Mouse (Mus musculus): ENCODE data around the gene Gpatch2. TPM values are rescaled to one million over a fixed set of nuclear protein-coding genes. Genes with fewer than 3 reads are reported as not detected.

Gene Gpatch2
- polyA plus RNA-seq, 1 experiment from 2014 or later, result 5.4 TPM

GRCm38 (mm10) chr1:187346923-187347322 is 131.6 kb downstream of the Gpatch2 start:
- no peaks in the 10 kb centered on the region for H3K27me3 ChIP-seq (ENCODE audit: insufficient read depth, low read length)
- H3K36me3 ChIP-seq (replicated peaks; ENCODE audit: insufficient read depth, low read length), result peaks cover 5% of the 10 kb centered on the region
- WGBS (ENCODE audit: insufficient replicate concordance), result 46% methylated on average over 11 of the region's 11 CpGs
- no peaks in the 10 kb centered on the region for H3K9me3 ChIP-seq (ENCODE audit: low read length)
- H3K4me1 ChIP-seq (ENCODE audit: insufficient read depth), result no peaks in the 10 kb centered on the region
- H3K9ac ChIP-seq (replicated peaks), result no peak overlapping the region
- no peak for TF ChIP-seq CTCF (IDR thresholded peaks at IDR 0.05; ENCODE audit: low read depth)
- TF ChIP-seq EP300 (IDR thresholded peaks at IDR 0.05; ENCODE audit: low read depth), result no peak
- H3K27ac ChIP-seq (ENCODE audit: low read depth), result peak overlapping the region; percentile 49; the same call in 1 of the 2 replicates
- no peak overlapping the region for H3K4me3 ChIP-seq (ENCODE audit: low read depth, low read length)
- ATAC-seq (peak; percentile 44), DNase-seq (no peak)
- H3K4me2 ChIP-seq (ENCODE audit: low read depth, low read length), result peak overlapping the region; percentile 26; the same call in 1 of the 2 replicates

GRCm38 (mm10) chr1:187347606-187348005 is 132.3 kb downstream of the Gpatch2 start:
- H3K4me3 ChIP-seq (ENCODE audit: low read depth, low read length), result no peak overlapping the region
- H3K9me3 ChIP-seq (ENCODE audit: low read length), result no peaks in the 10 kb centered on the region
- 0 out of 2 replicates have a peak overlapping the region, but pooled peaks have one; percentile 6 for H3K9ac ChIP-seq (replicated peaks)
- peaks cover 5% of the 10 kb centered on the region for H3K36me3 ChIP-seq (replicated peaks; ENCODE audit: insufficient read depth, low read length)
- TF ChIP-seq CTCF (IDR thresholded peaks at IDR 0.05; ENCODE audit: low read depth), result no peak
- no peak for TF ChIP-seq EP300 (IDR thresholded peaks at IDR 0.05; ENCODE audit: low read depth)
- H3K27ac ChIP-seq (ENCODE audit: low read depth), result no peak overlapping the region
- no peaks in the 10 kb centered on the region for H3K4me1 ChIP-seq (ENCODE audit: insufficient read depth)
- no peak for DNase-seq
- H3K4me2 ChIP-seq (ENCODE audit: low read depth, low read length), result peak overlapping the region; percentile 26
- no peaks in the 10 kb centered on the region for H3K27me3 ChIP-seq (ENCODE audit: insufficient read depth, low read length)
- 69% methylated on average over 6 of the region's 6 CpGs for WGBS (ENCODE audit: insufficient replicate concordance)
- ATAC-seq, result peak; percentile 29; the same call in 1 of the 2 replicates

- TF ChIP-seq EP300 (IDR thresholded peaks at IDR 0.05; ENCODE audit: low read depth) (no peak), CTCF (IDR thresholded peaks at IDR 0.05; ENCODE audit: low read depth) (no peak)
- H3K27ac ChIP-seq (ENCODE audit: low read depth), result no peak overlapping the region
- no peaks in the 10 kb centered on the region for H3K9me3 ChIP-seq (ENCODE audit: low read length)
- no peaks in the 10 kb centered on the region for H3K27me3 ChIP-seq (ENCODE audit: insufficient read depth, low read length)
- WGBS (ENCODE audit: insufficient replicate concordance), result 57% methylated on average over 26 of the region's 26 CpGs
- H3K4me1 ChIP-seq (ENCODE audit: insufficient read depth), result no peaks in the 10 kb centered on the region
- no peak overlapping the region for H3K9ac ChIP-seq (replicated peaks)
- peaks cover 4% of the 10 kb centered on the region for H3K36me3 ChIP-seq (replicated peaks; ENCODE audit: insufficient read depth, low read length)
- peak overlapping the region; percentile 5; the same call in 1 of the 2 replicates for H3K4me3 ChIP-seq (ENCODE audit: low read depth, low read length)
- DNase-seq, result no peak
- ATAC-seq, result peak; percentile 35; the same call in 1 of the 2 replicates
- H3K4me2 ChIP-seq (ENCODE audit: low read depth, low read length), result peak overlapping the region; percentile 7; the same call in 1 of the 2 replicates
Measured at GRCm38 (mm10) chr1:187348053-187348820, 132.9 kb downstream of the Gpatch2 start.

GRCm38 (mm10) chr1:187348859-187349258 is 133.6 kb downstream of the Gpatch2 start:
- 72% methylated on average over 14 of the region's 14 CpGs for WGBS (ENCODE audit: insufficient replicate concordance)
- Histone ChIP-seq H3K4me3 (ENCODE audit: low read depth, low read length) (no peak overlapping the region), H3K27ac (ENCODE audit: low read depth) (no peak overlapping the region), H3K9me3 (ENCODE audit: low read length) (no peaks in the 10 kb centered on the region), H3K27me3 (ENCODE audit: insufficient read depth, low read length) (no peaks in the 10 kb centered on the region), H3K4me2 (ENCODE audit: low read depth, low read length) (no peak overlapping the region), H3K36me3 (replicated peaks; ENCODE audit: insufficient read depth, low read length) (peaks cover 3% of the 10 kb centered on the region), H3K4me1 (ENCODE audit: insufficient read depth) (no peaks in the 10 kb centered on the region), H3K9ac (replicated peaks) (no peak overlapping the region)
- no peak for TF ChIP-seq CTCF (IDR thresholded peaks at IDR 0.05; ENCODE audit: low read depth)
- TF ChIP-seq EP300 (IDR thresholded peaks at IDR 0.05; ENCODE audit: low read depth), result no peak
- ATAC-seq (0 out of 2 replicates have a peak, but pooled peaks have one; percentile 3), DNase-seq (no peak)

- WGBS (ENCODE audit: insufficient replicate concordance), result 84% methylated on average over 15 of the region's 15 CpGs
- H3K27ac ChIP-seq (ENCODE audit: low read depth), result no peak overlapping the region
- no peaks in the 10 kb centered on the region for H3K36me3 ChIP-seq (replicated peaks; ENCODE audit: insufficient read depth, low read length)
- no peak overlapping the region for H3K9ac ChIP-seq (replicated peaks)
- H3K4me3 ChIP-seq (ENCODE audit: low read depth, low read length), result no peak overlapping the region
- ATAC-seq (no peak), DNase-seq (no peak)
- TF ChIP-seq EP300 (IDR thresholded peaks at IDR 0.05; ENCODE audit: low read depth) (no peak), CTCF (IDR thresholded peaks at IDR 0.05; ENCODE audit: low read depth) (no peak)
- no peaks in the 10 kb centered on the region for H3K27me3 ChIP-seq (ENCODE audit: insufficient read depth, low read length)
- H3K4me2 ChIP-seq (ENCODE audit: low read depth, low read length), result no peak overlapping the region
- no peaks in the 10 kb centered on the region for H3K4me1 ChIP-seq (ENCODE audit: insufficient read depth)
- no peaks in the 10 kb centered on the region for H3K9me3 ChIP-seq (ENCODE audit: low read length)
Measured at GRCm38 (mm10) chr1:187356169-187356568, 140.9 kb downstream of the Gpatch2 start.

GRCm38 (mm10) chr1:187356904-187357303 is 141.6 kb downstream of the Gpatch2 start:
- Histone ChIP-seq H3K27me3 (ENCODE audit: insufficient read depth, low read length) (no peaks in the 10 kb centered on the region), H3K9me3 (ENCODE audit: low read length) (no peaks in the 10 kb centered on the region), H3K4me1 (ENCODE audit: insufficient read depth) (no peaks in the 10 kb centered on the region), H3K4me3 (ENCODE audit: low read depth, low read length) (no peak overlapping the region), H3K27ac (ENCODE audit: low read depth) (no peak overlapping the region), H3K4me2 (ENCODE audit: low read depth, low read length) (no peak overlapping the region), H3K9ac (replicated peaks) (no peak overlapping the region), H3K36me3 (replicated peaks; ENCODE audit: insufficient read depth, low read length) (no peaks in the 10 kb centered on the region)
- WGBS (ENCODE audit: insufficient replicate concordance), result 85% methylated on average over 8 of the region's 8 CpGs
- ATAC-seq (no peak), DNase-seq (no peak)
- TF ChIP-seq EP300 (IDR thresholded peaks at IDR 0.05; ENCODE audit: low read depth) (no peak), CTCF (IDR thresholded peaks at IDR 0.05; ENCODE audit: low read depth) (no peak)

All from liver, postnatal 0 days (tissue).